Mouse (Mus musculus) liver, embryonic 12.5 days (tissue): ENCODE results near the gene Dlx1. TPM values are rescaled to one million over a fixed set of nuclear protein-coding genes. Genes with fewer than 3 reads are reported as not detected.

ENCODE experiments used
- ATAC-seq: fragments of 200-750 bp; cut with Nextera tagmentation; 2 replicates; pipeline ENCODE4 v1.8.0; 2017; ENCODE audit warnings: moderate number of reproducible peaks, mild to moderate bottlenecking, moderate library complexity
- H3K27ac ChIP-seq: fragments of 300-500 bp; sonication (generic); 2 replicates; pipeline ENCODE4 v1.5.1; 2016; ENCODE audit warnings: mild to moderate bottlenecking
- H3K27me3 ChIP-seq: fragments of 300-500 bp; sonication (generic); replicated peaks from 2 replicates; pipeline ENCODE4 v1.6.1; 2016; ENCODE audit warnings: mild to moderate bottlenecking, moderate library complexity
- H3K36me3 ChIP-seq: fragments of 300-500 bp; sonication (generic); 2 replicates; pipeline ENCODE4 v1.6.1; 2016; ENCODE audit warnings: mild to moderate bottlenecking, moderate library complexity
- H3K4me1 ChIP-seq: fragments of 300-500 bp; sonication (generic); 2 replicates; pipeline ENCODE4 v1.6.1; 2016
- H3K4me2 ChIP-seq: fragments of 300-500 bp; sonication (generic); 2 replicates; pipeline ENCODE4 v1.6.1; 2016; ENCODE audit warnings: mild to moderate bottlenecking, moderate library complexity
- H3K4me3 ChIP-seq: fragments of 300-500 bp; sonication (generic); 2 replicates; pipeline ENCODE4 v1.5.1; 2016; ENCODE audit warnings: mild to moderate bottlenecking, moderate library complexity
- H3K9ac ChIP-seq: fragments of 300-500 bp; sonication (generic); 2 replicates; pipeline ENCODE4 v1.6.1; 2016; ENCODE audit warnings: mild to moderate bottlenecking, moderate library complexity
- H3K9me3 ChIP-seq: fragments of 300-500 bp; sonication (generic); replicated peaks from 2 replicates; pipeline ENCODE4 v1.6.1; 2016; ENCODE audit warnings: mild to moderate bottlenecking, moderate library complexity
- WGBS: fragments of 180-500 bp; shearing (Covaris S2); methylation state at CpG from one replicate; pipeline ENCODE4 v1.1.7; 2016; ENCODE audit not compliant: insufficient replicate concordance; 5-methylcytosine and 5-hydroxymethylcytosine counted together
- polyA plus RNA-seq: library from polyadenylated mRNA; unstranded; fragments of >200 nt; fragmentation: Nextera tagmentation; extraction: Ambion mirVana; gene quantifications from 2 replicates; pipeline ENCODE4 v1.2.1, GENCODE M21; 2016

Gene Dlx1
- polyA plus RNA-seq, 1 experiment from 2014 or later: 0.23 TPM

DNA sequence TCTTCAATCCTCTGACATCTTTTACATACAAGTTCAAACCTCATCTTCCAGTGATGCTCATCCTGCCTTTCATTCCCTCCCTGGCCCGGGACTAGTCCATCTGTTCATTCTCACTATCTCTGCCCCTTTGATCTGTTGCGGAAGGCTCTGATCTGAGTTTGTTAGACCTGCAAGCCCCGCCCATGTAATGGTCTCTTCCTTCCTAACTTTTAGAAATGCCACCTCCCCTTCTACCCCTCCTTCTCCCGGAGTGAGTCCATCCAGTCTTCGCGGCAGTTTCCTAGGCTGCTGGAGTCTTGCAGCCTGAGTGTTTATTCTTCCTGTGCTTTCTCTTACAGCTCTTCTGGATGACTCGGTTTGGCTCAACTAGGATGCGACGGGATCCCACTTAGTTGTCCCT lies 38.6 kb downstream of the Dlx1 start:
- 58% methylated on average over 9 of the region's 9 CpGs for WGBS
- Histone ChIP-seq H3K9ac (no peak overlapping the region), H3K4me2 (no peak overlapping the region)

DNA sequence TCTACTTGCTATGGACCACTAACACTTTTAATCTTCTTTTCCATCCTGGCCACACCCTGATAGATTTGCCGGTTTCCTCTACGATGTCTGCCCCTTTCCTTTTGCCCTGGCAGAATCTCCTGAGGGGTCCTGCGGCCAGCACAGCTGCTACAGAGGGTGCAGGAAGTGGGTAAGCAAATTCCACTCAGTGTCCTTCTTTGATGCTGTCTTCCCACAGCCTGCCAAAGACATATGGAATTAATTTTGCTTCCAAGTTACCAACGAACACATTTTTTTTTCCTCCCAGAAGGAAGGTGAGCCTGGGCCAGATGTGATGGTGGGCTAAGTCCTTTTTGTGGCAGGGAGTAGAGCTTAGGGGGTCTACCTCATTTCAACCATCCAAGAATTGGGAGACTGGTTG lies 45.8 kb downstream of the Dlx1 start:
- Histone ChIP-seq H3K4me1 (no peaks in the 10 kb centered on the region), H3K27me3 (peaks cover 41% of the 10 kb centered on the region), H3K36me3 (no peaks in the 10 kb centered on the region), H3K4me2 (no peak overlapping the region), H3K9me3 (no peaks in the 10 kb centered on the region), H3K9ac (no peak overlapping the region), H3K27ac (no peak overlapping the region), H3K4me3 (no peak overlapping the region)
- no peak for ATAC-seq
- 29% methylated on average over 4 of the region's 4 CpGs for WGBS

More for the DNA sequence above, 38.6 kb downstream of the Dlx1 start:
- no peak for ATAC-seq
- H3K36me3 ChIP-seq: no peaks in the 10 kb centered on the region
- H3K4me1 ChIP-seq: no peaks in the 10 kb centered on the region
- no peaks in the 10 kb centered on the region for H3K9me3 ChIP-seq
- H3K27ac ChIP-seq: no peak overlapping the region
- no peak overlapping the region for H3K4me3 ChIP-seq
- H3K27me3 ChIP-seq: peaks cover 16% of the 10 kb centered on the region

DNA sequence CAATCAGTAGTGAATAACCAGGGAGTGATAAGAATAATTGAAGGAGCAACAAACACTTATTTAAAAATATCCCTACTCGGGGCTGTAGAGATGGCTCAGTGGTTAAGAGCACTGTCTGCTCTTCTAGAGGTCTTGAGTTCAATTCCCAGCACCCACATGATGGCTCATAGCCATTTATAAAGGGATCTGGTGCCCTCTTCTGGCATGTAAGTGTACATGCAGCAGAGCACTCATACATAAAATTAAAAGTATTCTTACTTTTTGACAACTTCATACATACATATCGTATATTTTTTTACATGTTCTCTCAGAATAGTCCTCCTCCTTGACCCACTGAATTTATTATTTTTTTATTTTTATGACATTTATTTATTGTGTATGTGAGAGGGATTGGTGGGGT lies 49.1 kb downstream of the Dlx1 start:
- H3K4me3 ChIP-seq: no peak overlapping the region
- H3K36me3 ChIP-seq: no peaks in the 10 kb centered on the region
- H3K4me1 ChIP-seq: peaks cover 5% of the 10 kb centered on the region; the same call in 1 of the 2 replicates
- no peak overlapping the region for H3K4me2 ChIP-seq
- no peak overlapping the region for H3K27ac ChIP-seq
- H3K9ac ChIP-seq: no peak overlapping the region
- peaks cover 61% of the 10 kb centered on the region for H3K27me3 ChIP-seq
- 69% methylated on average over 2 of the region's 2 CpGs for WGBS
- no peaks in the 10 kb centered on the region for H3K9me3 ChIP-seq
- ATAC-seq: no peak

DNA sequence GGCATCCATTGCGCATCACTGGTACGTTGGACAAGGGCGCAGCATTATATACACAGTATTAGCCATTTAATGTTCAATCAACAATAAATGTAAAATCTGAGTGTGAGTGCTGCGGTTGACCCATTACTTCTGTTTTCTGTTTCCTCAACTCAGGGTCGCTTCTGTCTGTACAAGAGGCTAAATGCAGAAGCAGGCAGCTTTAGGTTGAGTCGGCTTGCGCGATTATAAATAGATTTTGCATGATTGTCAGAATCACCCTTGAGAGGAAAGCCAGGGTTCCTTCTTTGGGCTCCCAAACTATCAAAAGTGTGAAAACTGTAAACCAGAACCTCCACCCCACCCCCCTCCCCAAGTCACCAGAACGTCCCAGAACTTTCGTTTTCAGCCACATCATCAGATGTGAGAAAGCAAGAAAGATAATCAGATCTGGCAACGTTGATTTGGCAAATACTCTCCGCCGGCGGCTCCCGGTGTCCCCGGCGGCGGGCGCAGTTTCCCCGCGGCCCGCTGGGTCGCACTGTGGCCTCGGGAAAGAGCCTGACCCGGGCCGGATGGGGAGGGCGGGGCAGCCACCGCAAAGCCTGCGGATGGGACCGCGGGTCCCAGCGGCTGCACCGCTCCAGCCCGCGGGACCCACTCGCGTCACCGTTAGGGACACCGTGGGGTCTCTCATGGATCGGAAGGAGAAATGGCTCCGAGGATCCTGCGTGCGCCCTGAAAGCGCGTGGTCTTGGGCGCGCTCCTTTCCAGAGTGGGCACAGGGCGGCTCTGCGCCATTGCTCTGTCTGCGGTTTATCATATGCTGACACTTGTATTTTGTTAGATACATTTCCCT lies 52.9 kb downstream of the Dlx1 start:
- 7% methylated on average over 50 of the region's 50 CpGs for WGBS
- Histone ChIP-seq H3K36me3 (no peaks in the 10 kb centered on the region), H3K4me1 (peaks cover 5% of the 10 kb centered on the region; the same call in 1 of the 2 replicates), H3K9ac (no peak overlapping the region), H3K27ac (no peak overlapping the region), H3K4me3 (peak overlapping the region; percentile 45), H3K4me2 (peak overlapping the region; percentile 63), H3K27me3 (peaks cover 53% of the 10 kb centered on the region), H3K9me3 (no peaks in the 10 kb centered on the region)
- ATAC-seq: no peak

DNA sequence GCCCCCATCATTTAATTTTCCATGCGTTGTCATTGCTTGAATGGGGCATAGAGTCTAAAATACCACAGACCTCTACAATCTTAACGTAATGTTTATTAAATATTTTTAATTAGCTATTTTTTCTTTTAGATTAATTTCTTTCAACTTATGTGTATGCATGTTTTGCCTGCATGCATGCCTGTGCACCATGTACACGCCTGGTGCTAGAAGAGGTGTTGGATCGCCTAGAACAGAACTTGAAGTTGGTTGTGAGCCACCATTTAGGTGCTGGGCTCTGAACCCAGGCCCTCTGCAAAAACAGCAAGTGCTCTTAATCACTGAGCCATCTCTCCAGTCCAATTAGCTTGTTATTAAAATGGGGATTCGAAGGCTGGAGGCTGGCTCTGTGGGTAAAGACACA lies 53.6 kb downstream of the Dlx1 start:
- H3K4me3 ChIP-seq: peak overlapping the region; percentile 45
- peaks cover 53% of the 10 kb centered on the region for H3K27me3 ChIP-seq
- no peak for ATAC-seq
- no peak overlapping the region for H3K9ac ChIP-seq
- H3K36me3 ChIP-seq: no peaks in the 10 kb centered on the region
- H3K27ac ChIP-seq: no peak overlapping the region
- no peaks in the 10 kb centered on the region for H3K9me3 ChIP-seq
- 45% methylated on average over 5 of the region's 5 CpGs for WGBS
- H3K4me1 ChIP-seq: peaks cover 5% of the 10 kb centered on the region; the same call in 1 of the 2 replicates
- peak overlapping the region; percentile 63 for H3K4me2 ChIP-seq

Other genes starting within 250 kb of the Dlx1 start
- 31.1 and 31.2 TPM in 2 replicates for gene Slc25a12, start 160.4 kb upstream of the Dlx1 start, polyA plus RNA-seq
- 162 and 165 TPM in 2 replicates for gene Hat1, start 139.2 kb upstream of the Dlx1 start, polyA plus RNA-seq
- gene Metap1d, start 74.8 kb upstream of the Dlx1 start, polyA plus RNA-seq: 27.1 and 30.2 TPM in 2 replicates
- 0.08 and 0.12 TPM in 2 replicates for gene Dlx2, start 18.6 kb downstream of the Dlx1 start, polyA plus RNA-seq
- 14.2 and 14.6 TPM in 2 replicates for gene Itga6, start 217.5 kb downstream of the Dlx1 start, polyA plus RNA-seq